Mouse (Mus musculus) neutrophil, adult 5-6 weeks (primary cell): ENCODE measurements around the gene Pwp2. TPM values are rescaled to one million over a fixed set of nuclear protein-coding genes. Genes with fewer than 3 reads are reported as not detected.
"Not testable (repeated sequence)": the region's sequence is repeated elsewhere in the genome, so short reads cannot be mapped to it uniquely, and the experiment has no call there.

ENCODE experiments used
- ATAC-seq: fragments of 151-379, 151-347 bp; 2 replicates; pipeline ENCODE4 v1.8.0; 2017; ENCODE audit warnings: mild to moderate bottlenecking, moderate TSS enrichment; ENCODE audit not compliant: insufficient number of reproducible peaks, poor library complexity, low FRiP score, severe bottlenecking; ENCODE audit errors: extremely low read depth
- total RNA-seq: library from RNA; stranded (forward); fragments of 200-1000 nt; gene quantifications from 2 replicates; pipeline ENCODE4 v1.2.3, GENCODE M21; 2017

Pwp2 gene
- total RNA-seq, 1 experiment from 2014 or later: 10.7 TPM

- ATAC-seq: no peak
Observed at GRCm38 (mm10) chr10:78126311-78126710, 58.6 kb downstream of the Pwp2 start.

- not testable (repeated sequence) for ATAC-seq
Observed at GRCm38 (mm10) chr10:78125061-78125460, 59.9 kb downstream of the Pwp2 start.

GRCm38 (mm10) chr10:78124137-78124536 lies 60.8 kb downstream of the Pwp2 start:
- not testable (repeated sequence) for ATAC-seq

Other genes with a start within 250 kb of the Pwp2 start
- gene Trpm2, start 214.6 kb downstream of the Pwp2 start, total RNA-seq: 216 and 259 TPM in 2 replicates
- 7.6 and 9.8 TPM in 2 replicates for gene 1810043G02Rik, start 206.6 kb downstream of the Pwp2 start, total RNA-seq
- gene Pfkl, start 175.1 kb downstream of the Pwp2 start, total RNA-seq: 37.7 and 41.0 TPM in 2 replicates
- gene Dnmt3l, start 143.2 kb downstream of the Pwp2 start, total RNA-seq: not detected in 2 replicates
- 0.12 and 0.49 TPM in 2 replicates for gene Aire, start 141.5 kb downstream of the Pwp2 start, total RNA-seq
- 128 and 134 TPM in 2 replicates for gene Icosl, start 115.8 kb downstream of the Pwp2 start, total RNA-seq
- 33.5 and 38.6 TPM in 2 replicates for gene D10Jhu81e, start 15.4 kb downstream of the Pwp2 start, total RNA-seq
- gene Trappc10, start 59.5 kb upstream of the Pwp2 start, total RNA-seq: 36.2 and 38.4 TPM in 2 replicates
- 28.7 and 34.6 TPM in 2 replicates for gene Agpat3, start 167.3 kb upstream of the Pwp2 start, total RNA-seq
- gene Rrp1, start 227.9 kb upstream of the Pwp2 start, total RNA-seq: 258 and 282 TPM in 2 replicates
- 40.5 and 40.9 TPM in 2 replicates for gene Cstb, start 240.5 kb upstream of the Pwp2 start, total RNA-seq